Mouse (Mus musculus) CH12.LX (cell line): Measurements from ENCODE around the gene Wsb2.

Source experiments
- BHLHE40 ChIP-seq: IDR thresholded peaks from 2 replicates; pipeline ENCODE4 v1.6.1; 2011; ENCODE audit warnings: mild to moderate bottlenecking, low read depth, low read length, improper control_type of control experiment
- CTCF ChIP-seq, 2 experiments: IDR thresholded peaks in 1 of 2; conservative IDR thresholded peaks in 1 of 2; 2 replicates each; pipeline ENCODE4 v1.5.1; 2011 to 2012; ENCODE audit warnings: low read depth in 2 of 2, low read length in 2 of 2, improper control_type of control experiment in 1 of 2, inconsistent platforms in 1 of 2, mild to moderate bottlenecking in 1 of 2, moderate library complexity in 1 of 2
- MAFK ChIP-seq: IDR thresholded peaks from 2 replicates; pipeline ENCODE4 v1.6.1; 2011; ENCODE audit warnings: low read length, improper control_type of control experiment; ENCODE audit not compliant: insufficient replicate concordance
- MAX ChIP-seq: IDR thresholded peaks from 2 replicates; pipeline ENCODE4 v1.6.1; 2011; ENCODE audit warnings: low read length, improper control_type of control experiment

GRCm38 (mm10) chr5:117413507-117414501 is 56.7 kb downstream of the Wsb2 start, which contains the start of gene Ksr2:
- peak; percentile 68; the same call in 1 of the 2 replicates for TF ChIP-seq BHLHE40
- 0 out of 2 replicates have a peak, but pooled peaks have one; percentile 16 for TF ChIP-seq MAX
- TF ChIP-seq MAFK, result no peak
- no peak for TF ChIP-seq CTCF (conservative IDR thresholded peaks at IDR 0.05 in 1 of 2, IDR thresholded peaks at IDR 0.05 in 1 of 2; ENCODE audit: low read depth in 2 of 2, low read length in 2 of 2)
